Mouse (Mus musculus): ENCODE data around the gene Hdac4.
A peak's percentile ranks its signal among the peaks of the same experiment; 100 is the strongest.

Hdac4 gene

GRCm38 (mm10) chr1:92178021-92178895 is 17.2 kb downstream of the Hdac4 start:
- peak; percentile 63 for DNase-seq (ENCODE audit: extremely low spot score)

GRCm38 (mm10) chr1:92177599-92177998 is 17.9 kb downstream of the Hdac4 start:
- no peak for DNase-seq (ENCODE audit: extremely low spot score)

- no peak for DNase-seq (ENCODE audit: extremely low spot score)
These were observed 18.3 kb downstream of the Hdac4 start for GRCm38 (mm10) chr1:92177196-92177595.

- DNase-seq (ENCODE audit: extremely low spot score), result no peak
These were observed 20.2 kb downstream of the Hdac4 start for GRCm38 (mm10) chr1:92175266-92175665.

GRCm38 (mm10) chr1:92174898-92175255 is 20.6 kb downstream of the Hdac4 start:
- DNase-seq (ENCODE audit: extremely low spot score), result no peak

- DNase-seq (ENCODE audit: extremely low spot score), result no peak
These were observed 21.1 kb downstream of the Hdac4 start for GRCm38 (mm10) chr1:92174251-92174897.

GRCm38 (mm10) chr1:92170616-92171235 is 24.8 kb downstream of the Hdac4 start:
- DNase-seq (ENCODE audit: extremely low spot score), result no peak

GRCm38 (mm10) chr1:92169776-92170055 is 25.8 kb downstream of the Hdac4 start:
- no peak for DNase-seq (ENCODE audit: extremely low spot score)

- no peak for DNase-seq (ENCODE audit: extremely low spot score)
These were observed 26.4 kb downstream of the Hdac4 start for GRCm38 (mm10) chr1:92168900-92169775.

- no peak for DNase-seq (ENCODE audit: extremely low spot score)
These were observed 31.6 kb downstream of the Hdac4 start for GRCm38 (mm10) chr1:92163932-92164331.

GRCm38 (mm10) chr1:92159804-92160203 is 35.7 kb downstream of the Hdac4 start:
- DNase-seq (ENCODE audit: extremely low spot score), result no peak

- DNase-seq (ENCODE audit: extremely low spot score), result no peak
These were observed 45.3 kb downstream of the Hdac4 start for GRCm38 (mm10) chr1:92150201-92150600.

- DNase-seq (ENCODE audit: extremely low spot score), result no peak
These were observed 47.0 kb downstream of the Hdac4 start for GRCm38 (mm10) chr1:92148527-92148926.

- DNase-seq (ENCODE audit: extremely low spot score), result no peak
These were observed 50.5 kb downstream of the Hdac4 start for GRCm38 (mm10) chr1:92144868-92145534.

GRCm38 (mm10) chr1:92143331-92143895 is 52.1 kb downstream of the Hdac4 start:
- DNase-seq (ENCODE audit: extremely low spot score), result no peak

GRCm38 (mm10) chr1:92142793-92143192 is 52.7 kb downstream of the Hdac4 start:
- DNase-seq (ENCODE audit: extremely low spot score), result no peak

- no peak for DNase-seq (ENCODE audit: extremely low spot score)
These were observed 56.5 kb downstream of the Hdac4 start for GRCm38 (mm10) chr1:92139001-92139400.

GRCm38 (mm10) chr1:92137136-92137848 is 58.2 kb downstream of the Hdac4 start:
- DNase-seq (ENCODE audit: extremely low spot score), result no peak

GRCm38 (mm10) chr1:92136362-92136761 is 59.1 kb downstream of the Hdac4 start:
- DNase-seq (ENCODE audit: extremely low spot score), result no peak

- no peak for DNase-seq (ENCODE audit: extremely low spot score)
These were observed 63.3 kb downstream of the Hdac4 start for GRCm38 (mm10) chr1:92132181-92132580.

Measured in embryo, embryonic 9.5 days (tissue).